Mouse (Mus musculus): Measurements from ENCODE around the gene Cdc42se1. TPM values are rescaled to one million over a fixed set of nuclear protein-coding genes. Genes with fewer than 3 reads are reported as not detected.

Gene Cdc42se1
- total RNA-seq, 2 experiments from 2014 or later: 72.7 to 72.9 TPM

- peak in 1 of 2 experiments; percentile 23 for DNase-seq (ENCODE audit: low spot score in 2 of 2)
These were observed 53.9 kb downstream of the Cdc42se1 start for GRCm38 (mm10) chr3:95282381-95282864.

GRCm38 (mm10) chr3:95282865-95283588 lies 54.5 kb downstream of the Cdc42se1 start:
- DNase-seq (ENCODE audit: low spot score in 2 of 2): peak; percentile 56 to 77

- DNase-seq (ENCODE audit: low spot score in 2 of 2): peak in 1 of 2 experiments; percentile 11
These were observed 55.0 kb downstream of the Cdc42se1 start for GRCm38 (mm10) chr3:95283589-95283941.

- DNase-seq (ENCODE audit: low spot score in 2 of 2): no peak
These were observed 55.5 kb downstream of the Cdc42se1 start for GRCm38 (mm10) chr3:95284062-95284461.

- no peak for DNase-seq (ENCODE audit: low spot score in 2 of 2)
These were observed 56.2 kb downstream of the Cdc42se1 start for GRCm38 (mm10) chr3:95284501-95285281.

- DNase-seq (ENCODE audit: low spot score in 2 of 2): no peak
These were observed 56.9 kb downstream of the Cdc42se1 start for GRCm38 (mm10) chr3:95285390-95285789.

Other genes starting within 250 kb of the Cdc42se1 start
- gene Zfp687, start 213.3 kb upstream of the Cdc42se1 start, total RNA-seq (2021): 10 to 100 TPM; 24.4 to 26.2 TPM
- 100 to 1,000 TPM; 154 to 169 TPM for gene Psmd4, start 186.1 kb upstream of the Cdc42se1 start, total RNA-seq (2021)
- gene Pip5k1a, start 121.8 kb upstream of the Cdc42se1 start, total RNA-seq (2021): 10 to 100 TPM; 69.1 to 71.7 TPM
- 10 to 100 TPM; 46.7 to 48.2 TPM for gene Vps72, start 117.7 kb upstream of the Cdc42se1 start, total RNA-seq (2021)
- gene Tmod4, start 104.3 kb upstream of the Cdc42se1 start, total RNA-seq (2021): under 1 TPM; 0.48 to 0.82 TPM
- 10 to 100 TPM; 43.5 to 48.9 TPM for gene Scnm1, start 94.7 kb upstream of the Cdc42se1 start, total RNA-seq (2021)
- gene Lysmd1, start 94.6 kb upstream of the Cdc42se1 start, total RNA-seq (2021): 10 to 100 TPM; 16.1 to 16.5 TPM
- gene Tnfaip8l2, start 86.4 kb upstream of the Cdc42se1 start, total RNA-seq (2021): 1 to 10 TPM; 2.6 to 3.1 TPM
- 10 to 100 TPM; 29.4 to 34.2 TPM for gene Sema6c, start 68.3 kb upstream of the Cdc42se1 start, total RNA-seq (2021)
- gene Gabpb2, start 10.8 kb upstream of the Cdc42se1 start, total RNA-seq (2021): 10 to 100 TPM; 12.7 to 13.2 TPM
- 100 to 1,000 TPM; 263 to 266 TPM for gene Mllt11, start 3.4 kb downstream of the Cdc42se1 start, total RNA-seq (2021)
- under 1 TPM in 1 of 2 experiments, not detected in 1; 0.15 TPM for gene Gm128, start 12.9 kb downstream of the Cdc42se1 start, total RNA-seq (2021)
- gene Bnipl, start 22.5 kb downstream of the Cdc42se1 start, total RNA-seq (2021): under 1 TPM in 1 of 2 experiments, not detected in 1; 0.37 TPM
- 10 to 100 TPM; 19.2 to 21.0 TPM for gene Mindy1, start 52.6 kb downstream of the Cdc42se1 start, total RNA-seq (2021)
- gene Prune1, start 53.3 kb downstream of the Cdc42se1 start, total RNA-seq (2021): 10 to 100 TPM; 21.0 to 21.1 TPM
- under 1 TPM; 0.59 to 0.63 TPM for gene Anxa9, start 78.4 kb downstream of the Cdc42se1 start, total RNA-seq (2021)
- gene Cers2, start 86.1 kb downstream of the Cdc42se1 start, total RNA-seq (2021): 10 to 100 TPM; 54.2 to 54.5 TPM
- gene Setdb1, start 128.5 kb downstream of the Cdc42se1 start, total RNA-seq (2021): 10 to 100 TPM; 31.9 to 38.0 TPM
- gene 4930558C23Rik, start 174.1 kb downstream of the Cdc42se1 start, total RNA-seq (2021): not detected
- 10 to 100 TPM; 31.4 to 32.7 TPM for gene Arnt, start 205.7 kb downstream of the Cdc42se1 start, total RNA-seq (2021)